Mouse (Mus musculus): ENCODE measurements around the gene Hs3st1.

The Hs3st1 gene

DNA sequence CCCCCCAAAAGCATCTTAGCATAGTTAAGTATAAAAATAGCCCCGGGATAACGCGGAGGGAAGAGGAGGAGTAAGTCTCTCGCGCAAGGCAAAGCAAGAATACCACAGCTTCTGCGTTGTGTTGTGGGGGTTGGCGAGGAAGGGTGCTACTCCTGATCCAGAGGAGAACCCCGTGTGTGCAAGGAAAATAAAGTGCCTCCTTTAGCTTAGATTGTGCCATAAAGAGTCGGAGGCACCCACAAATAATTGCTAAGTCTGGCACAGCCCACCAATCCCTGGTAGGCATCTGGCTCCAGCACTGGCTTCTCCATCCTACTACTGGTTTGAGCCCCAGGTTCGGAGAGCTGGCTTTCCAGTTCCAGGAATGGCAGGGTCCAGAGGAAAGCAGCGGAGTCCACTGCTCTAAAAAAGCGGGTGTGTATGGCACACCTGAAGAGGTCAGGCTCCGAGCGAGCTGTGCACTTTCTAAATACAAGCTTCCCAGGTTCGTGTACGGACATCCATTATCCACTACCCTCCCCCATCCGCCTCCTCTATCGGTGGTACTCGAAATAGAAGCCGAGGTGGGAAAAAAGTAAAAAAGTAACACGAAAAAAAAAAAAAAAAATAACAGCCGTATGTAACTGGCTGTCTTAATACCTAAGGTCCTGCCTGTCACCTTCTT lies 111.9 kb downstream of the Hs3st1 start:
- no peak for DNase-seq (ENCODE audit: low read depth)

DNA sequence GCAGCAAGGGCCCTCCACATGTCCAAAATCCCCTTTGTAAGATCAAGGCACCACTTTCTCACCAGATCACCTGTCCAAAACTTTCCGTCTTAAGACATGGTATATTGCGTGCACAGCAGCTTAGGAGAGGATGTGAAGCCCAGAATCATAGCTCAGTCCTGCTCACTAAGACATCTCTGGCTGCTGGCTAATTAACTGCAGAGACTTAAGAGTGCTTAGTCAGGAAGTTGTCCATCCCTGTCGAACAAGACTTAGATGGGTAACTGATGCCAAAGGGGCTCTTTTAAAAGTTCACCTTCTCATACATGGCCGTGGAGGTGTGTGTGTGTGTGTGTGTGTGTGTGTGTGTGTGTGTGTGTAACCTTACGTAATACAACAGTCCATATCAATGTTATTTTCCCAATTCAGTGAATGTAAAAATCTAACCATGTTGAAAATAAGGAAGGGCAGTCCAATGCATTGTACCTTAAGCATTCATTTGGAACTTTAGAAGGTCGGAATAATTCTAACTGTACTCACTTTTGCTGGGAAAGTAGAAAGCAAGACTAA lies 113.0 kb downstream of the Hs3st1 start:
- DNase-seq (ENCODE audit: low read depth): no peak

DNA sequence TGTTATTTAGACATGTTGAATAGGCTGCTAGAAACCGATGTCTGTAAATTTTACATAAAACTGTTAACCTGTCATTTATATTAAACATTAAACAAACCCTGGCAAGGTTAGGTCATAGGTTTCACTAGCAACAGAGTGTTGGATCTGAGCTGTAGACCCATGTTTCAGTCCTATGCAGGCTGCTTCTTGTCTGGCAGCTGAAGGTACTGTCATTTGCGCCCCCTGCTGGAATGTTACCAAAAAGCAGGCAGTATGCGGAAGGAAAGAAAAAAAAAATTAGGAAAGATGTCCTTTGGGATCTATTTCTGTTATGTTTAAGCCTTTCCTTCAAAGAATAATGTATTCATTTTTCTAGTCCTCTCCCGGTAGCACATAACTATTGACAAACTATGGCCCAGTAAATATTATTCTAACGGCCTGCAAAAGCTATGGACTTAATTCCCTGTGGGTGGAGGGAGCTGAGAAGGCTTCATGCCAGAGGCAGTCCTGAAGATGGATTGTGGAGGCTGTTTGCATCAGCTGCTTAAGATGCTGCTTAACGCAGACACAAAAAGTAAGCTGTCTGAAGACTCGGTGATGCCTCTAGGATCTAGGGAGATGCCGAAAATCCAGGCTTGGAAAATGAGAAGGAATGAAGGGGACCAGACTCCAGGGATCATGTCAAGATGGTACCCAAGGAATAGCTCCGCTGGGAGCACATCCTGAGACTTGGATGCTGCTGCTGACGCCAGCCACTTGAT lies 115.7 kb downstream of the Hs3st1 start:
- DNase-seq (ENCODE audit: low read depth): peak; percentile 26

- DNase-seq (ENCODE audit: low read depth): no peak
Observed at GRCm38 (mm10) chr5:39638926-39639325, 116.3 kb downstream of the Hs3st1 start.

DNA sequence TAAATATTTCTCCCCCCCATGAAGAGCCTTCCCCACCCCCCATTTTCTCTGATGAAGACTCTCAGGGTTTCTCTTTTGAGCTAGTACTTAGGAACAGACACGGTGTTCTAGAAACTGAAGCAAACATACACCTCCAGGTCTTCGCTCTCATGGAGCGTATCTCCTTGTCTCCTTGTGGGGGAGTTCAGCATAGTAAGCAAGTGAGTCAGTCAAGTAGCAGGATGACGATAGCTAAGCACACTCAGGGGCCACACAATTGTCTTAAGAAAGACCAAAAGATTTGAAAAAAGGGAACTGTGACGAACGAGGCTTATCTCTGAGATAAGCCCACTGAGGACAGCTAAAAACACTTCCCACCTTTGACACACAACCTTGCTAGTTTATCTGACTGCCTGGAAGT lies 117.4 kb downstream of the Hs3st1 start:
- DNase-seq (ENCODE audit: low read depth): no peak

DNA sequence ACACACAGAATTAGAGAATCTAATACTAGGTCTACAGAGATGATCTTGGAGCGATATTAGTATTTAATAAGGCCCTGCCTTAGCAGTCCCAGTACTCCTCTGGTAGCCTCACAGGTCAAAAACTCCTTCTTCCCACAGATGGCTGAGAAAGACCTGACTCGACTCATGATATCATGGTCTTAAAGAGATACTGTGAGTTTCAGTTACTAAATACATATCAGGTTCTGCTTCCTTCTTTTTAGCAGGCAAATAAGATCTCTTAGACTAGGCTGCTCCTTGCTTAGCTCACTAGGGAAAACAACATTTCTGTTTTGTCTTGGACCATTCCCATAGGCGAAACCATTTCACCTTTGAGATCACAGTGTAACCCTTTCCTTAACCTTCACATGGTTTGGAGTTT lies 119.2 kb downstream of the Hs3st1 start:
- DNase-seq (ENCODE audit: low read depth): no peak

GRCm38 (mm10) chr5:39634300-39635047 lies 120.8 kb downstream of the Hs3st1 start:
- DNase-seq (ENCODE audit: low read depth): no peak

GRCm38 (mm10) chr5:39633206-39633605 lies 122.1 kb downstream of the Hs3st1 start:
- no peak for DNase-seq (ENCODE audit: low read depth)

GRCm38 (mm10) chr5:39630841-39631240 lies 124.4 kb downstream of the Hs3st1 start:
- DNase-seq (ENCODE audit: low read depth): no peak

GRCm38 (mm10) chr5:39625037-39625473 lies 130.2 kb downstream of the Hs3st1 start:
- DNase-seq (ENCODE audit: low read depth): no peak

DNA sequence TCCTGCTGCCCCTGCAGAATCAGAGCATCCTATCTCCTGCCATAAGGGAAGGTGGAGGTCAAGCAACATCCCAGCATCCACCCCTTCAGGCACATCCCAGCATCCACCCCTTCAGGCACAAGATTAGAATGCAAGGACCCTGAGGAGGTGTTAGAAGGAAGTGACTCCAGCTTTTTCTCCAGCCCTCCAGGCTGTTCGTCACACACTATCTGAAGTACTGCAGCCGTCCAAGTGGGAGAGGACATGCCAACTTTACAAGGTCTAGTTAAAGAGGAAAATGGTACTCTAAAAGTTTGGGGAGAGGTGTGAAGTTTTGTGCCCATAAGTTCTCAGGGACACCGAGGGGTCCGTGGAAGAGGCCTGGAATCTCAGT lies 131.1 kb downstream of the Hs3st1 start:
- DNase-seq (ENCODE audit: low read depth): no peak

- no peak for DNase-seq (ENCODE audit: low read depth)
Observed at GRCm38 (mm10) chr5:39623304-39624217, 131.7 kb downstream of the Hs3st1 start.

- no peak for DNase-seq (ENCODE audit: low read depth)
Observed at GRCm38 (mm10) chr5:39620206-39620866, 134.9 kb downstream of the Hs3st1 start.

GRCm38 (mm10) chr5:39617354-39617977 lies 137.8 kb downstream of the Hs3st1 start:
- DNase-seq (ENCODE audit: low read depth): no peak

- DNase-seq (ENCODE audit: low read depth): no peak
Observed at GRCm38 (mm10) chr5:39615202-39615601, 140.1 kb downstream of the Hs3st1 start.

GRCm38 (mm10) chr5:39613534-39613933 lies 141.7 kb downstream of the Hs3st1 start:
- DNase-seq (ENCODE audit: low read depth): no peak

DNA sequence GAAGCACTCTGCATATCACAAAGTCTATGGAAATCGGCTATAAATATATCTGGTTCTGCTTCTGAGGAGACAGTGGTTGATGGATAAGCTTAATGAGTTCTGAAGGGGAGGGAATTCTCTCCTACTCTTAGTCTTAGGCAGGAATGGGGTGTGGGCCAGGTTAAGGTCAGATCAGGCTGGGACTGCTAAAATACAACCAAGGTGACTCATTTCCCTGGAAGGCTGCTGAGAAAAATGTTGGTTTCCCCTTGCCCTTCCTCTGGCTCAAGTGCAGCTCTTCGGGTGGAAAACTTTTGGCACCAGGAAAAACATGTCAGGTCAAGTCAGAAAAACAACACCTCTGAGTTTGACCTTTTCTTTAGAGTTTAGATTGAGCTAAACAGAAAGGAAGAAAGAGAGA lies 143.0 kb downstream of the Hs3st1 start:
- no peak for DNase-seq (ENCODE audit: low read depth)

DNA sequence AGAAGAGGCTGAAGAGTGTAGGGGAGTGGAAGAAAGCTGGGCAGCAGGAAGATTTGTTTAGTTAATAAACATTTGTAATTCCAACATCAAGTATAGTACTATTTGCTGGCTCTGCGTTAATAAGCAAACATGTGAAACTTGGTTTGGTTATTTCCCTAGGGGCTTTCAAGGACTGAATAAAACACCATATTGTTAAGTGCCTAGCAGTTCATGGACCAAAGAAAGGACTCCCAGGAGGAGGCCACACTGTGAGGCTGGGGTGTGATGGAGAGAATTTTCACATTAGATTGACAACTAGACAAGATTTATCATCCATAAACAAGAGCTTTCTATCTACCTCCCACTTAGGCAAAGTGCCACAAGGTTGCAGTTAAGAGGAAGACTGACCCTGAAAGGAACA lies 147.0 kb downstream of the Hs3st1 start:
- DNase-seq (ENCODE audit: low read depth): no peak

DNA sequence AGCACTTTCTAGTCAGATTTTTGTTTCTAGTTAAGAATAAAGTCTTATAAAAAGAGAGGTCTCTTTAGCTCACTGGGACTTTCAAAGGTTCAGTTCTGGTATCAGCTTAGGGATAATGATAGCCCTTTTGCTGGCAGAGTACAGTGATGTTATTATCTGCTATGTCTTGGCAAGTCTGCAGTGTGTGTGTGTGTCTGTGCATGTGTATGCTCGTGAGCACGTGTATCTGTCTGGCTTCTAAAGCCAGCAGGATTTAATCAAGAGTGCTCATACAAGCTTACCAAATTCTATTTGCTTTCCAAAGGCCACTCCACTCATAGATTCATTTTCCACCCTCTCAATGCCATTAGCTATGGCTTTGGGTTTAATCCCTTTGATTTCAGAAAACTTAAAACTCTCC lies 160.5 kb downstream of the Hs3st1 start:
- no peak for DNase-seq (ENCODE audit: low read depth)
